ENCODE assay signal across 8 mouse cellular contexts in genomic region chr11:72314151-72314895, GRCm38 (mm10). TPM values are rescaled to one million over a fixed set of nuclear protein-coding genes. Genes with fewer than 3 reads are reported as not detected.
A peak's percentile ranks its signal among the peaks of the same experiment; 100 is the strongest.
DNase-seq lines count a peak whose midpoint lies in the region; ATAC-seq and TF ChIP-seq lines count a peak whose summit lies in the region.

Gene Fbxo39 (plus strand): TSS chr11:72314444.

- peak within 1 kb of the TSS; percentile 33; the same call in 1 of the 2 replicates for H3K9ac ChIP-seq in forebrain, embryonic 12.5 days

- no peak for ATAC-seq in forebrain, embryonic 12.5 days (ENCODE audit: low FRiP score)

- H3K27me3 ChIP-seq in heart, embryonic 10.5 days (ENCODE audit: insufficient read depth, poor library complexity, severe bottlenecking) = peaks cover 63% of the 10 kb centered on the region
- H3K27me3 ChIP-seq in E14TG2a.4 (ENCODE audit: insufficient read depth, low read length) = peaks cover 31% of the 10 kb centered on the region
- peaks cover 31% of the 10 kb centered on the region for H3K27me3 ChIP-seq in forebrain, embryonic 12.5 days

- H3K27ac ChIP-seq in heart, embryonic 10.5 days = no peak within 1 kb of the TSS
- no peak within 1 kb of the TSS for H3K27ac ChIP-seq in forebrain, embryonic 12.5 days

- intact Hi-C loops in left cerebral cortex, postnatal 36 days (cut with DNase I) = no loop called here

- DNase-seq in heart, embryonic 10.5 days (ENCODE audit: low spot score) = no peak
- no peak for DNase-seq in heart, adult 8-10 months (ENCODE audit: low spot score)
- DNase-seq in left cerebral cortex, postnatal 36 days (ENCODE audit: low spot score in 2 of 2) = peak; percentile 47 to 76
- peak; percentile 68 for DNase-seq in right cerebral cortex, postnatal 25 days
- DNase-seq in urinary bladder, postnatal 25 days (ENCODE audit: low spot score) = no peak
- no peak for DNase-seq in lung, postnatal 25 days (ENCODE audit: low spot score)

- peaks cover 11% of the 10 kb centered on the region for H3K4me1 ChIP-seq in heart, embryonic 10.5 days
- peaks cover 22% of the 10 kb centered on the region for H3K4me1 ChIP-seq in E14TG2a.4 (replicated peaks; ENCODE audit: low read depth, low read length)
- peaks cover 3% of the 10 kb centered on the region; the same call in 1 of the 2 replicates for H3K4me1 ChIP-seq in forebrain, embryonic 12.5 days

- H3K4me3 ChIP-seq in heart, embryonic 10.5 days = peak within 1 kb of the TSS; percentile 52
- H3K4me3 ChIP-seq in E14TG2a.4 (replicated peaks; ENCODE audit: low read length) = peak within 1 kb of the TSS; percentile 81
- H3K4me3 ChIP-seq in forebrain, embryonic 12.5 days (replicated peaks) = peak within 1 kb of the TSS; percentile 29

- no peaks in the 10 kb centered on the region for H3K36me3 ChIP-seq in heart, embryonic 10.5 days
- H3K36me3 ChIP-seq in E14TG2a.4 (ENCODE audit: insufficient read depth, low read length) = no peaks in the 10 kb centered on the region
- no peaks in the 10 kb centered on the region for H3K36me3 ChIP-seq in forebrain, embryonic 12.5 days (replicated peaks)

- H3K4me2 ChIP-seq in forebrain, embryonic 12.5 days = peak within 1 kb of the TSS; percentile 48

- WGBS in heart, embryonic 10.5 days = 9% methylated on average over 42 of the region's 42 CpGs
- WGBS in forebrain, embryonic 12.5 days = 10% methylated on average over 42 of the region's 42 CpGs

- no peak for TF ChIP-seq CTCF in E14TG2a.4 (conservative IDR thresholded peaks at IDR 0.05; ENCODE audit: low read length)

- H3K9me3 ChIP-seq in heart, embryonic 10.5 days = no peaks in the 10 kb centered on the region
- no peaks in the 10 kb centered on the region for H3K9me3 ChIP-seq in E14TG2a.4 (ENCODE audit: low read length)
- no peaks in the 10 kb centered on the region for H3K9me3 ChIP-seq in forebrain, embryonic 12.5 days

RNA-seq across cellular contexts. Expression of gene Fbxo39, which starts in this region (rescaled TPM):
- not detected in 2 replicates for polyA plus RNA-seq in heart, embryonic 10.5 days (2016; fragmentation: Nextera tagmentation; extraction: Ambion mirVana)
- not detected for total RNA-seq in heart, adult 8-10 months (2022)
- not detected in 2 replicates for polyA plus RNA-seq in forebrain, embryonic 12.5 days (2016; fragmentation: Nextera tagmentation; extraction: Ambion mirVana)
- not detected for total RNA-seq in left cerebral cortex, postnatal 36 days (2021)

Comparison
In these comparisons a context has a peak if more than half of its experiments do, and no peak if none do; other contexts are left out.
1. Peak in DNase-seq in left cerebral cortex, postnatal 36 days; RNA of the gene not detected or under 1 TPM.
2. H3K4me3 ChIP-seq: peak in every context shown above with its lines; median percentile 81 in E14TG2a.4; 52 in heart, embryonic 10.5 days; 29 in forebrain, embryonic 12.5 days.